10 mouse cellular contexts compared by ENCODE assay signal in the genomic region with DNA sequence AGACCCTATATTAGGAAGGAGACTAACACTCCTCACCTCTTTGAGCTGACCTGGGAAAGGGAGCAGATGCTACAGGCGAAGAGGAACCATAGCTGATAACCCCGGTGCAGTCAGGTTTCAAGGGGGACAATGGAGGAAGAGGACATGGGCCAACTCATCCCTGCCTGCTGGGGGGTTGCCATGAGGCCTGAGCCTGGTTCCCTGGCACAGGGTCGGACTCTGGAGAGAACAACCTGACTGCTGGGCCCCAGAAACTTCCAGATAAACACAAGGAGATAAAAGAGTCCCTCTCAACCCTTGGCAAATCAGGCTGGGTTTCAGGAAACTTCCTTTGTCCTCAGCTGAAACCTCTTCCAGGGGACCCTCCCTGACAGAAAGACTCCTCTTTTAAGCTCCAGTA. TPM values are rescaled to one million over a fixed set of nuclear protein-coding genes. Genes with fewer than 3 reads are reported as not detected.
DNase-seq lines count a peak whose midpoint lies in the region; ATAC-seq and TF ChIP-seq lines count a peak whose summit lies in the region.
"Had no signal": no experiment of that assay in that cellular context is flagged by ENCODE, and none has a peak within 500 bp of the region (broad histone marks: within the 10 kb centered on the region; RNA-seq: fewer than 3 reads in every experiment).

No protein-coding gene starts in this region.

- H3K79me2 ChIP-seq in myocyte (ENCODE audit: control insufficient read depth, insufficient read depth), result peaks cover 34% of the 10 kb centered on the region

- H3K9me3 ChIP-seq in heart, embryonic 13.5 days, result no peaks in the 10 kb centered on the region
- H3K9me3 ChIP-seq in lung, embryonic 15.5 days, result no peaks in the 10 kb centered on the region
- H3K9me3 ChIP-seq in heart, embryonic 14.5 days (ENCODE audit: control insufficient read depth, low read length), result no peaks in the 10 kb centered on the region

- no peak for DNase-seq in heart, postnatal 14 days
- DNase-seq in lung, postnatal 25 days (ENCODE audit: low spot score), result no peak
- DNase-seq in adipocyte (ENCODE audit: low spot score), result no peak
- DNase-seq: right cerebral cortex, postnatal 25 days had no signal

- H3K4me3 ChIP-seq in heart, embryonic 13.5 days, result no peak overlapping the region
- no peak overlapping the region for H3K4me3 ChIP-seq in lung, embryonic 15.5 days
- no peak overlapping the region for H3K4me3 ChIP-seq in heart, embryonic 14.5 days (ENCODE audit: control insufficient read depth in 1 of 2, insufficient read depth in 1 of 2, low read depth in 1 of 2, low read length in 2 of 2)
- no peak overlapping the region for H3K4me3 ChIP-seq in myocyte

- intact Hi-C loops in heart, postnatal 14 days (cut with DNase I), result no loop called here

- TF ChIP-seq POLR2A in myocyte (IDR thresholded peaks at IDR 0.05; ENCODE audit: insufficient read length, low read depth), result no peak

- H3K4me1 ChIP-seq in heart, embryonic 13.5 days, result peaks cover 81% of the 10 kb centered on the region
- peaks cover 88% of the 10 kb centered on the region for H3K4me1 ChIP-seq in lung, embryonic 15.5 days
- peaks cover 47 to 56% of the 10 kb centered on the region in 2 experiments for H3K4me1 ChIP-seq in heart, embryonic 14.5 days (ENCODE audit: control insufficient read depth in 2 of 2, insufficient read depth in 2 of 2, low read length in 2 of 2)

- peak overlapping the region; percentile 55 for H3K27ac ChIP-seq in heart, embryonic 13.5 days (replicated peaks)
- H3K27ac ChIP-seq in lung, embryonic 15.5 days, result peak overlapping the region; percentile 91
- peak overlapping the region; percentile 38 to 57; a peak in 2 of 4 replicates for H3K27ac ChIP-seq in heart, embryonic 14.5 days (replicated peaks in 1 of 2; ENCODE audit: control insufficient read depth in 1 of 2, insufficient read depth in 1 of 2, low read depth in 2 of 2, low read length in 2 of 2)

- no peak overlapping the region for H3K4me2 ChIP-seq in heart, embryonic 13.5 days
- no peak overlapping the region for H3K4me2 ChIP-seq in lung, embryonic 15.5 days
- H3K4me2 ChIP-seq in heart, embryonic 14.5 days (ENCODE audit: low read length), result no peak overlapping the region
- H3K4me2 ChIP-seq in myocyte (ENCODE audit: low read depth), result peak overlapping the region; percentile 63

- no peak for ATAC-seq in heart, embryonic 13.5 days (ENCODE audit: extremely low read depth, insufficient number of reproducible peaks, low FRiP score, low TSS enrichment)
- no peak for ATAC-seq in lung, embryonic 15.5 days (ENCODE audit: borderline replicate concordance, extremely low read depth, low FRiP score, low TSS enrichment)
- ATAC-seq in heart, embryonic 14.5 days (ENCODE audit: insufficient number of reproducible peaks, insufficient read depth, low FRiP score, low read depth), result no peak
- ATAC-seq in cerebellum, adult (ENCODE audit: insufficient number of reproducible peaks, low FRiP score, low TSS enrichment), result no peak
- ATAC-seq: activated CD4-positive, CD25-positive, alpha-beta regulatory T cell, adult 4 months had no signal

- WGBS in heart, embryonic 13.5 days, result 39% methylated on average over 3 of the region's 3 CpGs
- WGBS in lung, embryonic 15.5 days, result 49% methylated on average over 3 of the region's 3 CpGs
- 41% methylated on average over 3 of the region's 3 CpGs for WGBS in heart, embryonic 14.5 days

- peaks cover 6% of the 10 kb centered on the region; the same call in 1 of the 2 replicates for H3K36me3 ChIP-seq in heart, embryonic 13.5 days
- no peaks in the 10 kb centered on the region for H3K36me3 ChIP-seq in lung, embryonic 15.5 days
- H3K36me3 ChIP-seq in heart, embryonic 14.5 days (ENCODE audit: control insufficient read depth, insufficient read depth, low read length), result peaks cover 8% of the 10 kb centered on the region; the same call in 1 of the 2 replicates
- H3K36me3 ChIP-seq in myocyte (ENCODE audit: control insufficient read depth, insufficient read depth), result peaks cover 3% of the 10 kb centered on the region

- peaks cover 4% of the 10 kb centered on the region; the same call in 1 of the 2 replicates for H3K27me3 ChIP-seq in heart, embryonic 13.5 days (replicated peaks)
- H3K27me3 ChIP-seq in lung, embryonic 15.5 days, result no peaks in the 10 kb centered on the region
- H3K27me3 ChIP-seq in heart, embryonic 14.5 days (ENCODE audit: control insufficient read depth, insufficient read depth, low read length), result no peaks in the 10 kb centered on the region
- no peaks in the 10 kb centered on the region for H3K27me3 ChIP-seq in myocyte (ENCODE audit: control insufficient read depth, insufficient read depth, insufficient read length)

- no peak overlapping the region for H3ac ChIP-seq in myocyte (ENCODE audit: control insufficient read depth, insufficient read length)

- peak overlapping the region; percentile 24 for H3K9ac ChIP-seq in heart, embryonic 13.5 days
- no peak overlapping the region for H3K9ac ChIP-seq in lung, embryonic 15.5 days
- peak overlapping the region; percentile 41; the same call in 1 of the 2 replicates for H3K9ac ChIP-seq in heart, embryonic 14.5 days (ENCODE audit: low read length)

TF ChIP-seq in myocyte, 11 proteins besides CTCF, POLR2A, EP300 and RAD21:
- TF ChIP-seq SRF (IDR thresholded peaks at IDR 0.05; ENCODE audit: control insufficient read depth, insufficient read length, low read depth) (no peak), CEBPB (IDR thresholded peaks at IDR 0.05; ENCODE audit: insufficient read depth, poor library complexity, severe bottlenecking) (no peak), MYOG (IDR thresholded peaks at IDR 0.05; ENCODE audit: control insufficient read depth in 1 of 3, insufficient read depth in 1 of 3, insufficient read length in 2 of 3, low read depth in 2 of 3) (no peak), MYOD1 (IDR thresholded peaks at IDR 0.05; ENCODE audit: control insufficient read depth in 1 of 3, insufficient read length in 2 of 3, low read depth in 2 of 3) (no peak), E2F4 (IDR thresholded peaks at IDR 0.05; ENCODE audit: insufficient read depth) (no peak), USF1 (IDR thresholded peaks at IDR 0.05; ENCODE audit: low read depth) (no peak), MAX (IDR thresholded peaks at IDR 0.05; ENCODE audit: low read depth) (no peak), TCF3 (IDR thresholded peaks at IDR 0.05; ENCODE audit: insufficient read length, low read depth) (no peak)

RNA-seq across cellular contexts. Expression of gene Lama5, which starts 7.4 kb away (rescaled TPM):
- polyA plus RNA-seq in heart, embryonic 13.5 days (2015; fragmentation: Nextera tagmentation; extraction: Ambion mirVana), result 21.6 and 22.5 TPM in 2 replicates
- total RNA-seq in heart, postnatal 14 days (2021), result 10 to 100 TPM; 43.1 to 63.7 TPM
- 79.0 and 83.2 TPM in 2 replicates for polyA plus RNA-seq in lung, embryonic 15.5 days (2015; fragmentation: Nextera tagmentation; extraction: Ambion mirVana)
- 30.5 and 32.7 TPM in 2 replicates for polyA plus RNA-seq in heart, embryonic 14.5 days (2014; fragmentation: Nextera tagmentation; extraction: Ambion mirVana)
- polyA plus RNA-seq in myocyte (2012; fragmentation: generic; extraction: Trizol), result 80.8 TPM

RNA-seq across cellular contexts. Expression of gene Rps21, which starts 38.9 kb away (rescaled TPM):
- 332 and 351 TPM in 2 replicates for polyA plus RNA-seq in heart, embryonic 13.5 days (2015; fragmentation: Nextera tagmentation; extraction: Ambion mirVana)
- total RNA-seq in heart, postnatal 14 days (2021), result 100 to 1,000 TPM; 460 to 507 TPM
- 477 and 524 TPM in 2 replicates for polyA plus RNA-seq in lung, embryonic 15.5 days (2015; fragmentation: Nextera tagmentation; extraction: Ambion mirVana)
- 386 and 447 TPM in 2 replicates for polyA plus RNA-seq in heart, embryonic 14.5 days (2014; fragmentation: Nextera tagmentation; extraction: Ambion mirVana)
- 3,913 TPM for polyA plus RNA-seq in myocyte (2012; fragmentation: generic; extraction: Trizol)

RNA-seq across cellular contexts. Expression of gene Adrm1, which starts 47.0 kb away (rescaled TPM):
- polyA plus RNA-seq in heart, embryonic 13.5 days (2015; fragmentation: Nextera tagmentation; extraction: Ambion mirVana), result 150 and 155 TPM in 2 replicates
- total RNA-seq in heart, postnatal 14 days (2021), result 10 to 100 TPM; 87.1 to 95.9 TPM
- polyA plus RNA-seq in lung, embryonic 15.5 days (2015; fragmentation: Nextera tagmentation; extraction: Ambion mirVana), result 184 and 191 TPM in 2 replicates
- 102 and 109 TPM in 2 replicates for polyA plus RNA-seq in heart, embryonic 14.5 days (2014; fragmentation: Nextera tagmentation; extraction: Ambion mirVana)
- polyA plus RNA-seq in myocyte (2012; fragmentation: generic; extraction: Trizol), result 188 TPM

RNA-seq across cellular contexts. Expression of gene Cables2, which starts 55.1 kb away (rescaled TPM):
- polyA plus RNA-seq in heart, embryonic 13.5 days (2015; fragmentation: Nextera tagmentation; extraction: Ambion mirVana), result 9.0 and 9.3 TPM in 2 replicates
- 10 to 100 TPM; 14.3 to 14.6 TPM for total RNA-seq in heart, postnatal 14 days (2021)
- 14.1 and 16.5 TPM in 2 replicates for polyA plus RNA-seq in lung, embryonic 15.5 days (2015; fragmentation: Nextera tagmentation; extraction: Ambion mirVana)
- polyA plus RNA-seq in heart, embryonic 14.5 days (2014; fragmentation: Nextera tagmentation; extraction: Ambion mirVana), result 15.1 and 16.1 TPM in 2 replicates
- 6.8 TPM for polyA plus RNA-seq in myocyte (2012; fragmentation: generic; extraction: Trizol)
